Mouse (Mus musculus) megakaryocyte progenitor cell, adult 5-6 weeks (primary cell): ENCODE results near the gene Golgb1. TPM values are rescaled to one million over a fixed set of nuclear protein-coding genes. Genes with fewer than 3 reads are reported as not detected.

Source experiments
- ATAC-seq: replicated peaks from 2 replicates; pipeline ENCODE4 v1.8.0; 2016; ENCODE audit warnings: mild to moderate bottlenecking, moderate TSS enrichment, inconsistent platforms; ENCODE audit not compliant: poor library complexity
- total RNA-seq, 2 experiments: library from RNA; stranded (forward) in 1 of 2; stranded (reverse) in 1 of 2; fragments of 157-497, 149-512 nt in 1 of 2; fragments of 200-1000 nt in 1 of 2; gene quantifications; 2 replicates each; pipeline versions ENCODE4 v1.2.3 to v1.2.4; 2015 to 2017

Gene Golgb1
- total RNA-seq, 2 experiments from 2014 or later: 18.5 to 30.7 TPM

- no peak for ATAC-seq
Observed at GRCm38 (mm10) chr16:36914195-36914594, 39.3 kb downstream of the Golgb1 start.

GRCm38 (mm10) chr16:36918505-36918904 is 43.6 kb downstream of the Golgb1 start:
- no peak for ATAC-seq

GRCm38 (mm10) chr16:36920410-36920809 is 45.5 kb downstream of the Golgb1 start:
- peak; percentile 91 for ATAC-seq

GRCm38 (mm10) chr16:36921067-36921613 is 46.2 kb downstream of the Golgb1 start:
- ATAC-seq: no peak

- ATAC-seq: no peak
Observed at GRCm38 (mm10) chr16:36921980-36922379, 47.0 kb downstream of the Golgb1 start.

- ATAC-seq: no peak
Observed at GRCm38 (mm10) chr16:36924312-36924711, 49.4 kb downstream of the Golgb1 start.

- no peak for ATAC-seq
Observed at GRCm38 (mm10) chr16:36925351-36925750, 50.4 kb downstream of the Golgb1 start.

- ATAC-seq: no peak
Observed at GRCm38 (mm10) chr16:36925797-36926196, 50.9 kb downstream of the Golgb1 start.

- no peak for ATAC-seq
Observed at GRCm38 (mm10) chr16:36926514-36927447, 51.8 kb downstream of the Golgb1 start.

GRCm38 (mm10) chr16:36927495-36928105 is 52.7 kb downstream of the Golgb1 start:
- peak; percentile 23; the same call in 1 of the 2 replicates for ATAC-seq

- ATAC-seq: no peak
Observed at GRCm38 (mm10) chr16:36928106-36928500, 53.2 kb downstream of the Golgb1 start.

- no peak for ATAC-seq
Observed at GRCm38 (mm10) chr16:36929216-36929615, 54.3 kb downstream of the Golgb1 start.

GRCm38 (mm10) chr16:36930231-36931136 is 55.5 kb downstream of the Golgb1 start:
- ATAC-seq: peak; percentile 16

- no peak for ATAC-seq
Observed at GRCm38 (mm10) chr16:36931381-36931780, 56.4 kb downstream of the Golgb1 start.

- ATAC-seq: no peak
Observed at GRCm38 (mm10) chr16:36931976-36932375, 57.0 kb downstream of the Golgb1 start.

GRCm38 (mm10) chr16:36932546-36932945 is 57.6 kb downstream of the Golgb1 start:
- no peak for ATAC-seq

- ATAC-seq: peak; percentile 24
Observed at GRCm38 (mm10) chr16:36934131-36934840, 59.3 kb downstream of the Golgb1 start.

- ATAC-seq: peak; percentile 77
Observed at GRCm38 (mm10) chr16:36934841-36935620, 60.1 kb downstream of the Golgb1 start, which contains the start of gene Hcls1. TSS of gene Hcls1 (plus strand) at chr16:36934983.

GRCm38 (mm10) chr16:36935814-36936213 is 60.9 kb downstream of the Golgb1 start:
- peak; percentile 65 for ATAC-seq
